Mouse (Mus musculus) ES-E14 (cell line): ENCODE results near the gene Sh3bp4.

Experiments used
- CHD2 ChIP-seq: IDR thresholded peaks from 2 replicates; pipeline ENCODE4 v1.6.1; 2014; ENCODE audit warnings: mild to moderate bottlenecking, low read depth, low read length, inconsistent platforms
- HCFC1 ChIP-seq: IDR thresholded peaks from 2 replicates; pipeline ENCODE4 v1.6.1; 2012; ENCODE audit warnings: low read length, inconsistent platforms, borderline replicate concordance; ENCODE audit not compliant: insufficient read depth
- MAFK ChIP-seq: IDR thresholded peaks from 2 replicates; pipeline ENCODE4 v1.6.1; 2014; ENCODE audit warnings: mild to moderate bottlenecking, low read depth, low read length, inconsistent platforms; ENCODE audit not compliant: insufficient read depth
- ZC3H11A ChIP-seq: IDR thresholded peaks from 2 replicates; pipeline ENCODE4 v1.6.1; 2012; ENCODE audit warnings: low read depth, mild to moderate bottlenecking, inconsistent platforms, low read length, borderline replicate concordance
- ZNF384 ChIP-seq: IDR thresholded peaks from 2 replicates; pipeline ENCODE4 v1.6.1; 2012; ENCODE audit warnings: low read depth, low read length, inconsistent platforms

DNA sequence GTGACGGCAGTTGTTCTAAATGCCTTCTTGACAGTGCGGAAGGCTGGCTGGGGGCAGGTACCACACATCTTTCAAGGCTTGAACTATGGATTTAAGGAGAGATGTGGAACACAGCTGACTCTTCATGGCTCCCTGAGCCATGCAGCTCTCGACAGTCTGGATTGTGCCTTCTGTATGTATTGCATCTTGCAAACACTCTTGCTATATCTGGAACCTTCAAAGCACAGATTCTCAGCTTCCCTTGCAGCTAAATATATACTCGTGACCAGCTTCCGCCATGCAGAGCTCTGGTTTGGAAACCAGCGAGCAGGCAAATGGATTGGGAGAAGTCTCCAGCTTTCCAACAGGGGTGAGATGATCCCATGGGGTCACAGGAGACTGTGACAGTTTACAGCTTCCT, 93.3 kb downstream of the Sh3bp4 start:
- TF ChIP-seq CHD2 (no peak), HCFC1 (no peak), MAFK (no peak), ZNF384 (no peak), ZC3H11A (no peak)
